Mouse (Mus musculus) bone marrow, adult 2 months (tissue): ENCODE measurements at regions not wholly inside any gene's neighbourhood (a gene's known extent, or its start where the extent isn't known, plus 50 kb on each side); places are given as distances from the start of the nearest gene placed in this dataset.

Experiments used
- CTCF ChIP-seq: fragments of 200-500 bp; IDR thresholded peaks from 2 replicates; pipeline ENCODE4 v1.5.1; 2011; ENCODE audit warnings: low read length, control low read depth; ENCODE audit not compliant: control insufficient read depth, insufficient read depth
- POLR2A ChIP-seq: fragments of 200-500 bp; IDR thresholded peaks from 2 replicates; pipeline ENCODE4 v1.6.1; 2011; ENCODE audit warnings: low read depth, mild to moderate bottlenecking, control low read depth, low read length, borderline replicate concordance; ENCODE audit not compliant: control insufficient read depth

- TF ChIP-seq POLR2A = no peak
- no peak for TF ChIP-seq CTCF
Measured at GRCm38 (mm10) chr13:59292905-59293304, 292.1 kb downstream of the Agtpbp1 start.
